Mouse (Mus musculus): ENCODE measurements around the gene Pak6.
A peak's percentile ranks its signal among the peaks of the same experiment; 100 is the strongest.

Pak6 gene

DNA sequence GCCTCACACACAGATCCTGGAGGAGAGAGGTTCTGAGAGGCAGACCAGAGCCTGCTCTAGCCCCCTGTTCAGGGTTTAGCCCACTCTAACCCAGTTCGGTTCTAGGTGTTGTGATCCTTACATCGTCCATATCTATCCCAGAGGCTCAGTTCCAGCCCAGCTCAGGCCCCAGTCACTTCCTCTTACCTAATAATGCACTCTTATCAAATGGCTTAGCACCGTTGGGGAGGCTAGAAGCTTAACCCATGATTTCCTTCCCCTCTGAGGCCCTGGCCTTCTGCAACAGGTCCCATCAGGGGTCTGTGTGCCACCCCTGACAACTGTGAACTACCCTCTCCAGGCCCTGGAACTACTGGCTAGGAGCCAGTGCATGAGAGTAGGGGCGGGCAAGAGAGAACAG is 66.1 kb downstream of the Pak6 start:
- no peak for DNase-seq (ENCODE audit: low spot score)

DNA sequence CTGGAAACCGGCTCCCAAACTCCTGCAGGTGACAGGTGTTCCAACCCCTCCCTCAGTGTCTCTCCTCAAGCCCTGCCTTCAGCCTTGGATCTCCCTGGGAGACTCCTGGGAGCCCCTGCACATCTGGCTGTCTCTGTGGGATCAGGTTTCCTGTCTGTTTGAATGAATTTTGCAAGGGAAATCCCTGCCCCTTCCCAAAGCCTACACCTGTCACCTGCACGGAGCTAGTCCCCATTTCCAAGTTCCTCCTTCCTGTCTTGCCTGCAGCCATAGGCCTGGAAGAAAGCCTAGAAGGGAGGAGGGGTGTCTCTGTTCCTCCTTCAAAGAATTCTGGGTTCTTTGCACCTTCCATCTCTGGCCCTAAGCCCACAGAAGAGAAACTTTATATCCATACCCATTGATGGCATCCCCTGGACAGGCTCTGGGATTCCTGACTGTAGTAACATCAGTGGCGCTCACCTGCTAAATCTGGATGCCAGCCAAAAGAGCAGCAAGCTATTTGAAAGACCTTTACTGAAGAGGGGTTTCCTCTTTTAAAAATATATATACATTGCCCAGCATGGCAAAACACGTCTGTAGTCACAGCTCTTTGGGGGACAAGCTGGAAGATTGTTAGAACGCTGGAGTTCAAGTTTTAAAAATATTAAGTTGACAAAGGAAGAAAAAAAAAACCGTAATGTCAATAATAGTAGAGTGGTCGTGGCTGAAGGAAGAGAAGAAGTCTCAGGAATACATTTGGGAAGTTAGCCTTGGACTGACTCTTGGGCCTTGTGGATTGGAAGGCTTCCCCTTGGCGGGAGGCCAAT is 66.9 kb downstream of the Pak6 start:
- DNase-seq (ENCODE audit: low spot score) = no peak

DNA sequence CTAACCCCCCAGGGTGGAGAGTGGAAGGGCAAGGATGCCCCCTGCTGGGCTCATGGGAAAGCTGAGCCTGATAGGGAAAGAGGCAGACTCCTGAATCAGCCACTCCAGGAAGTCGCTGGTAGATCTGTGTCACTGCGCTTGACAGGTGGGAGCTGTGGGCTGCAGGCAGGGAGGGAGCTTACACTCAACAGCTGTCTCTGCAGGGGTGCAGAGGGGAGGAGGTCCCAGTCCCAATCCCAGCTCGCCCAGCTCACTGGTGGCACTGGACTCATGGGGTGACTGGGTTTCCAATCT is 67.5 kb downstream of the Pak6 start:
- peak; percentile 56 for DNase-seq (ENCODE audit: low spot score)

- DNase-seq (ENCODE audit: low spot score) = no peak
Measured at GRCm38 (mm10) chr2:118731981-118732380, 68.9 kb downstream of the Pak6 start.

DNA sequence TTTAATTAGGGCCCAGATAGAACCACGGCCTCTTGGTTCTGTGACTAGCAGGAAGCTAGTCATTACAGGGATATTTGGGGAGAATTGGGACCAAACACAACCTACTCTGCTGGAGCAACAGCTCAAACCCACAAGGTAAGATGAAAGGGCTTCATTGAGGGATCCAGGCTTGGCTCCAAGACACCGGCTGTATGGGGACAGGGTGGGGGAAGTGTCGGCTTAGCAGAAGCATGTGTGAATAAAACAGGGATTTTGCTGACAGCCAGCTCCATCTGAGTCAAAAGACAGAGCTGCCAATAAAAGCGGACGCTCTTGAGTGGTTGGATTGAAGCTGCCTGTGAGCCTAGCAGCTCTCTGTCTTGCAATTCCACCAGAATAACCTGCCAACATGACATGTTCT is 70.2 kb downstream of the Pak6 start:
- no peak for DNase-seq (ENCODE audit: low spot score)

DNA sequence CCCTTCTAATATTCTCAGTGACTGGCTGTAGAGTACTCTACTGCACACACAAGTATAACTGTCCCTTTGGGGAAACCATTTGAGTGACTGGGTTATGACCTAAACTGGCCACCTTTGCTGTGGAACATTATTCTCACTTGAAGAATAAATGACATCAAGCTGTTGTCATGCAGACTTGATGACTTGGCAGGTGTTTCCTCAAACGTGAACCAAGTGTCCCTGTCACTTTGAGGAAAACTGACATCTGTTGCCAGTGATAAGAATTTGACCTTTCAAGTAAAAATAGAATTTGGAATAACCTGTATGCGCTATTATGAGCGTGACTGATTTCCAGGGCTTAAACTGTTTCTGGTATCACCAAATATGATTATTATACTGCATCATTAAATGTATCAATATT is 77.2 kb downstream of the Pak6 start:
- no peak for DNase-seq (ENCODE audit: low spot score)

- DNase-seq (ENCODE audit: low spot score) = no peak
Measured at GRCm38 (mm10) chr2:118741183-118741582, 78.1 kb downstream of the Pak6 start.

DNA sequence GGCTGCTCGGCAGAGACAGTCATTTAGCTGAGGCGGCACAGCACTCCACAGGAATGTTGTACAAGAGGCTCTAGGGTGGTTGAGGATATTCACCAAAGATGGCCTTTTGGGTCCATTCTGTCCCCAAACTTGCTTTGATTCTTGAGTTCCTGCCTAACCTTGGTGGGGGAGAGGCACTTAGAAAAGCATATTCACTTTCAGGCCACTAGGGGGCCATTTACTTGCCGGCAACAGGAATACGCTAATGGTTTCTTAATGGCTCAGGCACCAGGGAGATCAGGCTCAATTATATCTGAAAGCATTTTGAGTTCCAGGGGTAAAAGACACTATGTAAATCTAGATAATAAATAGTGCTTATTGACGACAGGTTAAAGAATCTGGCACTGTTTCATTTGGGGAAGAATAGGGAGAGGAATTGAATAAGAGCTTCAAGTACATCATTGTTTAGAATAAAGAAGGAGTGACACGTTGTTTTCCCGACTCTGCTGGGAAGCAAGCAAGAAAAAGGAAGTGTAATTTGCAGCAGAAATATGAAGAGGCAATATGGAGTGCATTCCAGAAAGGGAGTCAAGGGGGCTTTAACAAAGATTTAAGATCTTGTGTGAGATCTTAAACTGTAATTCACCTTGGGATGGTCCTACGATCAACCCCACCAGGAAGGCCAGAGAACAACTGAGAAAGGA is 80.3 kb downstream of the Pak6 start:
- DNase-seq (ENCODE audit: low spot score) = no peak

DNA sequence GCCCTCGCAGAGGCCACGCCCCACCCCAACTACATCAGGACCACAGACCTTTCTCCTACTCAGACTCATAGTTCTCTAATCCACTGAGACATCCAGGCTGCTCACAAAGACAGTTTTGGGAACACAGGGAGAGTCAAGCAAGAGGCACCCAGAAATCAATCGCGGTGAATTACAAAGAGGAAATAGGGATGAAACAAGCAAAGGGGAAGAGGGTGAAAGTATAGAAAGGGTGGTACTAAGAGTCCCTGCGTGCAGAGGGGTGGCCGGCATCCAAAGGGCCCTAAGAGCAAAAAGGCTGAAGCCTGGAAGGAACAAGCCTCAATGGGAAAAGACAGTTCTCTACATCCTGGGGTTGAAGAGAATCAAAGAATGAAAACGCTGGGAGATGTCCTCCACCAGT is 81.5 kb downstream of the Pak6 start:
- no peak for DNase-seq (ENCODE audit: low spot score)

DNA sequence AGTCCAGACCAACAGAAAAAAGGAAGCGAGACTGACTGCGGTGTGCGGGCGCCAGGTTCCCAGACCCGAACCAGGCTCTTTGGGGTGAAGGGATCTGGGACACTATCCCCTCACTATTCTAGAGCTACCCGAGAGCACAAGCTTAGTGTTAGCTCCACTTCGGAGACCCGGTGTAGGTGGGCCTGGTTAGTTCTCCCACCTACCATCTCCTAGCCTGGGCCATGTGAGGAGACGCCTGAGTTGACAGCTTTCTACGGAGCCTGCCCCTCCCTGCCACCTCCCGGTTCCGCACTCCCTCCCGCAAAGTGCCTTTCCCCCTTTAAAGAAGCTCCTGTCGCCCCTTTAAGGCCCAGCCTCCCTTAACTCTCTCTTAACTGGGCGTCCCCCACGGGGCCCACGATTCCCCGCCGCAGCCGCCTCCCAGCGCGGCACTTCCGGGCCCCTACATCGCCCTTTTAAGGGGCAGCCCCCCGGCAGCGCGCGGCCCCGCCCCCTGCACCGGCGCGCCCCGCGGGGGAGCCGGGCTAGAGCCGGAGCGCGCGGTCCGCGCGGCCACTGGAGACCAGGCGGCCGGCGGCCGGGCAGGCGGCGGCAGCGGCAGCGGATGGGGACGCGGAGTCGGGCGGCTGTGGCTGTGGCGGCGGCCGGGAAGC is 82.3 kb downstream of the Pak6 start, which contains the start of gene Inafm2:
Inafm2 (plus strand) TSS at position 527 of the 653 bp plus-strand sequence.
- DNase-seq (ENCODE audit: low spot score) = peak; percentile 84

- no peak for DNase-seq (ENCODE audit: low spot score)
Measured at GRCm38 (mm10) chr2:118745915-118746901, 83.1 kb downstream of the Pak6 start.

DNA sequence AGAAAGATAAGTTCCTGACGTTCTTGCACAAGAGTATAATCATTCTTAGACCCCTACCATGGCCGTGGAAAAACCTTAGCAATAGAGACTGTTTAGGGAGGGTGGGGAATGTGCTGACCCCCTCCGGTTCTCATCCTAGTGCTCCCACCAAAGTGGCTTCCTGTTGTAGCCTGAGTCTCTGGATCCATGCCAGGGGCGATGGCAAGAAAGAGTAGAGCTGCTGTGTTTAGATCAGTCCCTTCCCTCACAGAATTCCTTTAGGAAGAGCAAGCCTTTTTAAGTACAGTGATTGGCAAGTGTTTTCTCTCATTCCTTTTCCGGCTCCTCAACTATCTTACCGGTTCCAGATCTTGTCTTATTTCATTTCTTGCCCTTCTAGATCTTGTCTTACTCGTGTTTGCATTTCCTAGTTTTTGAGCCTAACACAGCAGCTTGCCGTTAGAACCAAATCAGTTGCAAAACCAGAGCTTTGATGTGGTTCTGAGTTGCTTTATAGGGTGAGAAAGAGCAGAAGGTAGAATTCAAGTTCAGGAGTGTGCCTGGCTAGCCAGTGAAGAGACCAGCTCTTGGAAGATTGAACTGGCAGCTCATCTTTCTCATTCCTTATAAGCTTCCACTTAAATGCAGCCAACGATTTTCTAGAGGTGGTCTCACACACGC is 84.3 kb downstream of the Pak6 start:
- DNase-seq (ENCODE audit: low spot score) = peak; percentile 2
